Mouse (Mus musculus): ENCODE measurements around the gene Tspan5. TPM values are rescaled to one million over a fixed set of nuclear protein-coding genes. Genes with fewer than 3 reads are reported as not detected.

Gene Tspan5
- total RNA-seq, 2 experiments from 2014 or later: 0.61 to 0.84 TPM

DNA sequence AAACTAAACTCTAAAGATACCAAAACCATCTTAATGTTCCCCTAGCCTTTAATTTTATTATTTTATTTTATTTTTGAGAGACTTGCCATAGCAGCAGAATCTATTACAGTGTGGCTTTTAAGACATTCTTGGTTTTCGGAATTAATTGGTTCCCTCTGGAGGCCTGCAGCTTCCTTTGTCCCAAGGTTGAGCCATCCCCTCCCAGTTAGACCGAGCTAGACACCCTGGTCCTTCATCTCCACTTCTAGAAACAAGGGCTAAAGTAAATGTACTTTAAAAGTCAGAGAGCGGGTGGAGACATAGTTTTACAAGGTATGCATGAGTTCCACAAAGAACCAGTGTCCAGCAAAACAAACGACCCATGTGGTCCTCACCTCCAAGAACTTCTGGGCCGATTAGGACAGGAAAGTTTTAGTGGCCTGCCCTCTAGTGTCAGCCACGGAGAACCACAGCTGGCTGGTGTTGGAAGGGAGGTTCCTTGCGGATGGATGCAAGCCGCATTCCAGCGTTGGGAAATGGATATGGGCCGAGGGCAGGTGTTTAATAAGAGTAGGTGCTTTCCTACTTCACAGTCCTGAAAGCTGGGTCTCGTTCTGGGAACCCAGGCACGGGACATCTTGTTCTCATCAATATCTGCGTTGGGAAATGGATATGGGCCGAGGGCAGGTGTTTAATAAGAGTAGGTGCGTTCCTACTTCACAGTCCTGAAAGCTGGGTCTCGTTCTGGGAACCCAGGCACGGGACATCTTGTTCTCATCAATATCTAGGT is 164.3 kb downstream of the Tspan5 start:
- no peak for ATAC-seq (replicated peaks; ENCODE audit: low FRiP score, poor library complexity, severe bottlenecking)

- ATAC-seq (replicated peaks; ENCODE audit: low FRiP score, poor library complexity, severe bottlenecking): no peak
These were observed 167.3 kb downstream of the Tspan5 start for GRCm38 (mm10) chr3:138909313-138909712.

DNA sequence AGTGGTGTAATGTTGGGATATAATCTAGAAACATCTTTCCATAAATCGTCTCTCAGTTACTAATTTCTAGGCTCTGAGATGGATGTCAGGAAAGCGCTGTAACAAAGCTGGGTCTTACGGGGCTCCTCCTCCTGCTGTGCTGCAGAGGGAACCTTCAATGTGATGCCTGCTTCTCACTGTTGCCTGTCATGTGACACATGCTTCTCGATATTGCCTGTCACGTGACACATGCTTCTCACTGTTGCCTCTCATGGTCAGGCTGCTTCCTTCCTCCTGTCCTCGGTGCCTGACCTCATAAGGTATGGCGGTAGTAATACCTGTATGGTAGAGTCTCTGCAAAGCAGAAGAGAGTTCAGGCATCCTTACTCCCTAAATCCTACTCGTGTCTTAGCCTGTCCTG is 170.5 kb downstream of the Tspan5 start:
- ATAC-seq (replicated peaks; ENCODE audit: low FRiP score, poor library complexity, severe bottlenecking): no peak

- ATAC-seq (replicated peaks; ENCODE audit: low FRiP score, poor library complexity, severe bottlenecking): no peak
These were observed 172.8 kb downstream of the Tspan5 start for GRCm38 (mm10) chr3:138914626-138915288.

- no peak for ATAC-seq (replicated peaks; ENCODE audit: low FRiP score, poor library complexity, severe bottlenecking)
These were observed 174.6 kb downstream of the Tspan5 start for GRCm38 (mm10) chr3:138916591-138916990.

DNA sequence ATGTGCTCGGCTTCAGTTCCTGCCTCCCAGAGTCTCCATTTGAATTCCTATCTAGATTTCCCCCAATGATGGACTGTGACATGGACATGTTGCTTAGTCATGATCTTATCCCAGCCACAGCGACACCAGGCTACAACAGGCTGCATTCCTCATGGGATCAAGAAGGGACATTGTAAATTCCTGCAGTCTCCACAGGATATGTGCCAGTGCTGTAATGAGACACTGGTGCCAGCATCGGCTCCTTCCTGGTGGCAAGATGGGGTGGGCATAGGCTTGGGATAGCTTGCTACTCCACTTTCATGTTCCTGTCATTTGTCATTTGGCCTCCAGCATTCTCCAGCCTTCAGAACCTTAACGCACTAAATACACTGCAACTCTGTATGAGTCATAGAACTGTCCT is 175.0 kb downstream of the Tspan5 start:
- no peak for ATAC-seq (replicated peaks; ENCODE audit: low FRiP score, poor library complexity, severe bottlenecking)

DNA sequence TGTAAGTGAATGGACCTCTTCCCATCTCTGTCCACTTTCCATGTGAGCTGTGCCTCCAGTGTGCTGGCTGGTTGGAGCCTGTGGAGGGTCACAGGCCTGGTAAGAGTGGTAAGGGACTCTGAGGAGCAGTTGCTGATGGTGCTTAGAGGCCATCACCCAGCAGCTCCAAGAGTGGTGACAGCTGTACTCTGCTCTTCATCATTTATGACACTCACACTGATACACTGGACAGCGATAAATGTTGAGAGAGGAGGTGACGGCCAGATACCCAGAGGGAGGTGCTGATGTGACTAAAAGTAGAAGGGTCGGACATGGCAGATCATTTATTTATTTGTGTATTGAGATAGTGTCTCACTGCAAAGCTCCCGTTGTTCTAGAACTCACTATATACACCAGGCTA is 176.2 kb downstream of the Tspan5 start:
- ATAC-seq (replicated peaks; ENCODE audit: low FRiP score, poor library complexity, severe bottlenecking): no peak

DNA sequence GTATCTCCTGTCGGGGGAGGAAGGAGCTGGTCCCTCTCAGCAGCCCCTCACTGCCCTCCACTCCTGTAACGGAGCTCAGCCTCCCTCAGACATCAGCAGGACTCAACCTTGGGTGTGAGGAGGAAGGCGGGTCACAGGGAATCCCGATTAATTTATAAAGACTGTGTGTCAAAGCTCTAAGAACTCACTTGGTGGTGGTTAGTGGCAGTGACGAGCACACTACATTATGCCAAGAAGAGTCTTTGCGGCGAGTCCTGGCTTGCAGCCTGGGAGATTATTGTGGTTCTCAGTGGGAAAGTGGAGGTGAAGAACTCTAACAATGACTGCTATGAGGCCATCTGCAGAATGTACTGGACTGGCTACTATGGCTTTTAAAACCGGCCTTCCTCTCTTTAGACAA is 184.2 kb downstream of the Tspan5 start:
- ATAC-seq (replicated peaks; ENCODE audit: low FRiP score, poor library complexity, severe bottlenecking): no peak

DNA sequence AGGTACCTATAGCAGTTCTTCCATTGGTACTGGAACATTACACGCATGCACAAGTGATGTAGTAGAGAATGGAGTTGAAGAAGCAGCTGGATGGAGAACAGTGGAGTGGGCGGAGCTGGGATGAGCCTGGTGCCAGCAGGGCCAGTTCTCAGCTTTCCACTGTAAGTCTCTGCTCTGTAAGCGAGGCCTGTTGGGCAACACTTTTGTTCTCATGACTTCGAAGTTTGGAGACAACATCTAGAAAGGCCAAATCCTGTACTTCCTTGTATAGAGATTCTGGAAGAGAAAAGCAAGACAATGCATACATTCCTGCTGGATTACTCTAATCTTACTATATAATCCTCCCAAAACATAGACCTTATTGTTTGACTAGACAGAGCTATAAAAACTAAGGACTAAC is 185.4 kb downstream of the Tspan5 start:
- ATAC-seq (replicated peaks; ENCODE audit: low FRiP score, poor library complexity, severe bottlenecking): no peak

- ATAC-seq (replicated peaks; ENCODE audit: low FRiP score, poor library complexity, severe bottlenecking): no peak
These were observed 194.8 kb downstream of the Tspan5 start for GRCm38 (mm10) chr3:138936780-138937179.

DNA sequence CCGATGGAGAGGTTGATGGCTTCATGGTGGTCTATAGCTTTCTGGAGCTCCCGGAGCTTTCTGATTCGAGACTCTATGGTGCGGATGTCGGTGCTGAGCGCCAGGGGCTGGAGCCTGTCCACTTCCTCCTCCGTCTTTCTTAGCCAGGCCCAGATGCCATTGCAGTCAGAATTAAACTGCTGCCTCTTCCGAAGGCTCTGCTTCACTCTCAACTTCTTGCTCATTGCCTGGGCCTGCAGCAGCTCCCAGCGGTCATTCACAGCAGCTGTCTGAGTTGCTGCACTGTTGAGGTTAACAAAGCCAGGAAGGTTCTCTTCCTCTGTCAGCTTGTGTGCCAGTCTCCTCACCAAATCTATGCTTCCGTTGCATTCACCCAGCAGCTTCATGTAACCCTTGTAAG is 195.2 kb downstream of the Tspan5 start:
- no peak for ATAC-seq (replicated peaks; ENCODE audit: low FRiP score, poor library complexity, severe bottlenecking)

- ATAC-seq (replicated peaks; ENCODE audit: low FRiP score, poor library complexity, severe bottlenecking): no peak
These were observed 199.6 kb downstream of the Tspan5 start for GRCm38 (mm10) chr3:138941604-138942003.

DNA sequence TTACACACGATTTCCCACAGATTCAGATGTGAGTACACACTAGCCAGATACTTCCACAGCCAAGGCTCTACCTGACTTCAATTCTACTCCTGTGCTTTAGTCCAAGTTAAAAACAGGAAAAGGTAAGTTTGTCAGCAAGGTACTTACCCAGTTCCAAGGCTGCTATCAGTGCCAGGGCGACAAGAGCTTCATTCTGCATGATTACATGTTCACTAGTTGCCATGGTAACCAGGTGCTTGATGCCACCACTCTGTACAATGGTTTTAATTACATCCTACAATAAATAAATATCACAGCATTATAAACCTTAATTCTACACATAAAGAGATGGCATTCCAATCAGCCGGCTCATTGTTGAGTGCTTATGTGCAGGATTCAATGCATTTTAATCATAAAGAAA is 203.5 kb downstream of the Tspan5 start:
- ATAC-seq (replicated peaks; ENCODE audit: low FRiP score, poor library complexity, severe bottlenecking): no peak

- ATAC-seq (replicated peaks; ENCODE audit: low FRiP score, poor library complexity, severe bottlenecking): no peak
These were observed 207.1 kb downstream of the Tspan5 start for GRCm38 (mm10) chr3:138949081-138949480.

GRCm38 (mm10) chr3:138955220-138955619 is 213.2 kb downstream of the Tspan5 start:
- ATAC-seq (replicated peaks; ENCODE audit: low FRiP score, poor library complexity, severe bottlenecking): no peak

Other genes starting within 250 kb of the Tspan5 start
- 129 and 176 TPM in 2 replicates for gene Eif4e, start 216.0 kb upstream of the Tspan5 start, total RNA-seq (2015; ENCODE audit: low replicate concordance)
- 97.2 and 160 TPM in 2 replicates for gene Eif4e, start 216.0 kb upstream of the Tspan5 start, total RNA-seq (2017; ENCODE audit: low replicate concordance)